Mouse (Mus musculus) layer of hippocampus, adult 11-12 months (tissue): ENCODE data around the gene Rnf25.

Experiments
- DNase-seq: peaks from one replicate; pipeline ENCODE4 v3.0.0; 2022; ENCODE audit warnings: low spot score

Rnf25 gene

GRCm38 (mm10) chr1:74601267-74601962 lies at the start of gene Rnf25, which contains the start of gene Stk36:
TSS of gene Rnf25 (minus strand) at chr1:74601397.
TSS of gene Stk36 (plus strand) at chr1:74601445.
- peak; percentile 88 for DNase-seq

- DNase-seq, result no peak
These were observed 42.7 kb upstream of the Rnf25 start for GRCm38 (mm10) chr1:74643926-74644325.

- DNase-seq, result no peak
These were observed 42.3 kb upstream of the Rnf25 start for GRCm38 (mm10) chr1:74643524-74643923.

GRCm38 (mm10) chr1:74632734-74633133 lies 31.5 kb upstream of the Rnf25 start:
- no peak for DNase-seq

GRCm38 (mm10) chr1:74628001-74628400 lies 26.8 kb upstream of the Rnf25 start:
- no peak for DNase-seq

- DNase-seq, result no peak
These were observed 24.9 kb upstream of the Rnf25 start for GRCm38 (mm10) chr1:74626076-74626475.

- DNase-seq, result no peak
These were observed 23.0 kb upstream of the Rnf25 start for GRCm38 (mm10) chr1:74624183-74624582.

- DNase-seq, result peak; percentile 36
These were observed 513 bp downstream of the Rnf25 start for GRCm38 (mm10) chr1:74600501-74601266.

- DNase-seq, result no peak
These were observed 6.8 kb downstream of the Rnf25 start for GRCm38 (mm10) chr1:74594434-74594833.

GRCm38 (mm10) chr1:74587773-74588445 lies 13.3 kb downstream of the Rnf25 start, which contains the start of the genes Zfp142 and Bcs1l:
TSS of gene Zfp142 (minus strand) at chr1:74588246.
TSS of gene Bcs1l (plus strand) at chr1:74588289.
- DNase-seq, result peak; percentile 99

GRCm38 (mm10) chr1:74587233-74587772 lies 13.9 kb downstream of the Rnf25 start:
- DNase-seq, result no peak

- no peak for DNase-seq
These were observed 16.4 kb downstream of the Rnf25 start for GRCm38 (mm10) chr1:74584616-74585398.

- DNase-seq, result no peak
These were observed 18.6 kb downstream of the Rnf25 start for GRCm38 (mm10) chr1:74582621-74583020.

GRCm38 (mm10) chr1:74569739-74570719 lies 31.2 kb downstream of the Rnf25 start:
- DNase-seq, result no peak

- DNase-seq, result no peak
These were observed 35.4 kb downstream of the Rnf25 start for GRCm38 (mm10) chr1:74565834-74566233.

GRCm38 (mm10) chr1:74559061-74559460 lies 42.1 kb downstream of the Rnf25 start:
- no peak for DNase-seq

GRCm38 (mm10) chr1:74544184-74544583 lies 57.0 kb downstream of the Rnf25 start, which contains the start of gene Usp37:
TSS of gene Usp37 (minus strand) at chr1:74544284.
- DNase-seq, result no peak
